Mouse (Mus musculus) stomach, embryonic 15.5 days (tissue): Measurements from ENCODE around the gene Sytl1. TPM values are rescaled to one million over a fixed set of nuclear protein-coding genes. Genes with fewer than 3 reads are reported as not detected.

ENCODE experiments used
- ATAC-seq: fragments of 200-750 bp; cut with Nextera tagmentation; 2 replicates; pipeline ENCODE4 v1.8.0; 2017; ENCODE audit warnings: low read depth, moderate number of reproducible peaks, moderate TSS enrichment; ENCODE audit not compliant: insufficient read depth, low FRiP score
- H3K27ac ChIP-seq: fragments of 300-500 bp; sonication (generic); 2 replicates; pipeline ENCODE4 v1.5.1; 2015; ENCODE audit warnings: mild to moderate bottlenecking, inconsistent platforms
- H3K27me3 ChIP-seq: fragments of 300-500 bp; sonication (generic); replicated peaks from 2 replicates; pipeline ENCODE4 v1.6.1; 2015; ENCODE audit warnings: inconsistent platforms
- H3K36me3 ChIP-seq: fragments of 300-500 bp; sonication (generic); 2 replicates; pipeline ENCODE4 v1.6.1; 2015; ENCODE audit warnings: inconsistent platforms
- H3K4me1 ChIP-seq: fragments of 300-500 bp; sonication (generic); 2 replicates; pipeline ENCODE4 v1.6.1; 2015; ENCODE audit warnings: inconsistent platforms
- H3K4me2 ChIP-seq: fragments of 300-500 bp; sonication (generic); 2 replicates; pipeline ENCODE4 v1.6.1; 2015; ENCODE audit warnings: mild to moderate bottlenecking, inconsistent platforms
- H3K4me3 ChIP-seq: fragments of 300-500 bp; sonication (generic); replicated peaks from 2 replicates; pipeline ENCODE4 v1.5.1; 2015; ENCODE audit warnings: inconsistent platforms
- H3K9ac ChIP-seq: fragments of 300-500 bp; sonication (generic); 2 replicates; pipeline ENCODE4 v1.6.1; 2015; ENCODE audit warnings: inconsistent platforms
- H3K9me3 ChIP-seq: fragments of 300-500 bp; sonication (generic); 2 replicates; pipeline ENCODE4 v1.6.1; 2016; ENCODE audit warnings: inconsistent platforms
- WGBS: fragments of 180-500 bp; shearing (Covaris S2); methylation state at CpG from one replicate; pipeline ENCODE4 v1.1.7; 2015; 5-methylcytosine and 5-hydroxymethylcytosine counted together
- polyA plus RNA-seq: library from polyadenylated mRNA; unstranded; fragments of >200 nt; fragmentation: Nextera tagmentation; extraction: Ambion mirVana; gene quantifications from 2 replicates; pipeline ENCODE4 v1.2.1, GENCODE M21; 2015

Sytl1 gene
- polyA plus RNA-seq, 1 experiment from 2014 or later: 29.0 TPM

- no peak overlapping the region for H3K4me3 ChIP-seq
- ATAC-seq: no peak
- WGBS: 92% methylated on average over 19 of the region's 19 CpGs
- no peaks in the 10 kb centered on the region for H3K9me3 ChIP-seq
- H3K9ac ChIP-seq: no peak overlapping the region
- no peak overlapping the region for H3K27ac ChIP-seq
- peaks cover 21% of the 10 kb centered on the region for H3K4me1 ChIP-seq
- no peak overlapping the region for H3K4me2 ChIP-seq
- peaks cover 37% of the 10 kb centered on the region for H3K27me3 ChIP-seq
- H3K36me3 ChIP-seq: no peaks in the 10 kb centered on the region
Measured at GRCm38 (mm10) chr4:133210788-133211390, 52.0 kb downstream of the Sytl1 start.

- H3K9ac ChIP-seq: no peak overlapping the region
- H3K27ac ChIP-seq: no peak overlapping the region
- peaks cover 21% of the 10 kb centered on the region for H3K4me1 ChIP-seq
- WGBS: 89% methylated on average over 24 of the region's 24 CpGs
- H3K4me3 ChIP-seq: no peak overlapping the region
- H3K27me3 ChIP-seq: peaks cover 37% of the 10 kb centered on the region
- no peak overlapping the region for H3K4me2 ChIP-seq
- H3K9me3 ChIP-seq: no peaks in the 10 kb centered on the region
- no peaks in the 10 kb centered on the region for H3K36me3 ChIP-seq
- no peak for ATAC-seq
Measured at GRCm38 (mm10) chr4:133210023-133210787, 52.7 kb downstream of the Sytl1 start.

- H3K9ac ChIP-seq: no peak overlapping the region
- H3K27me3 ChIP-seq: peaks cover 35% of the 10 kb centered on the region
- H3K4me3 ChIP-seq: no peak overlapping the region
- H3K4me2 ChIP-seq: no peak overlapping the region
- 4% methylated on average over 11 of the region's 11 CpGs for WGBS
- ATAC-seq: no peak
- H3K4me1 ChIP-seq: peaks cover 26% of the 10 kb centered on the region
- H3K9me3 ChIP-seq: no peaks in the 10 kb centered on the region
- H3K36me3 ChIP-seq: no peaks in the 10 kb centered on the region
- no peak overlapping the region for H3K27ac ChIP-seq
Measured at GRCm38 (mm10) chr4:133209366-133209765, 53.5 kb downstream of the Sytl1 start.

- Histone ChIP-seq H3K36me3 (no peaks in the 10 kb centered on the region), H3K9ac (no peak overlapping the region), H3K4me2 (no peak overlapping the region), H3K27me3 (no peaks in the 10 kb centered on the region), H3K4me3 (no peak overlapping the region), H3K4me1 (peaks cover 30% of the 10 kb centered on the region), H3K9me3 (no peaks in the 10 kb centered on the region), H3K27ac (peak overlapping the region; percentile 31; the same call in 1 of the 2 replicates)
- WGBS: 25% methylated on average over 7 of the region's 7 CpGs
- ATAC-seq: no peak
Measured at GRCm38 (mm10) chr4:133204379-133204778, 58.5 kb downstream of the Sytl1 start.

GRCm38 (mm10) chr4:133203591-133203990 is 59.3 kb downstream of the Sytl1 start:
- WGBS: 68% methylated on average over 3 of the region's 3 CpGs
- Histone ChIP-seq H3K4me3 (no peak overlapping the region), H3K27me3 (no peaks in the 10 kb centered on the region), H3K9ac (no peak overlapping the region), H3K4me2 (no peak overlapping the region), H3K36me3 (no peaks in the 10 kb centered on the region), H3K27ac (no peak overlapping the region), H3K4me1 (peaks cover 36% of the 10 kb centered on the region), H3K9me3 (no peaks in the 10 kb centered on the region)
- no peak for ATAC-seq

Other genes with a start within 250 kb of the Sytl1 start
- 109 TPM in 2 replicates for gene Wasf2, start 132.6 kb downstream of the Sytl1 start, polyA plus RNA-seq
- gene Cd164l2, start 51.0 kb downstream of the Sytl1 start, polyA plus RNA-seq: 6.8 and 7.8 TPM in 2 replicates
- gene Gpr3, start 50.6 kb downstream of the Sytl1 start, polyA plus RNA-seq: 0.13 and 0.23 TPM in 2 replicates
- 5.0 and 8.6 TPM in 2 replicates for gene Map3k6, start 22.3 kb downstream of the Sytl1 start, polyA plus RNA-seq
- gene Tmem222, start 14.7 kb upstream of the Sytl1 start, polyA plus RNA-seq: 73.6 and 74.2 TPM in 2 replicates
- gene Wdtc1, start 90.4 kb upstream of the Sytl1 start, polyA plus RNA-seq: 18.6 and 24.2 TPM in 2 replicates
- 8.8 and 9.3 TPM in 2 replicates for gene Slc9a1, start 106.6 kb upstream of the Sytl1 start, polyA plus RNA-seq
- 2.4 and 4.1 TPM in 2 replicates for gene Tent5b, start 217.0 kb upstream of the Sytl1 start, polyA plus RNA-seq
- gene Trnp1, start 235.4 kb upstream of the Sytl1 start, polyA plus RNA-seq: 2.8 and 3.1 TPM in 2 replicates